Mouse (Mus musculus) forebrain, embryonic 13.5 days (tissue): ENCODE results near the gene Lhx1. TPM values are rescaled to one million over a fixed set of nuclear protein-coding genes. Genes with fewer than 3 reads are reported as not detected.

Experiments
- polyA plus RNA-seq: library from polyadenylated mRNA; unstranded; fragments of >200 nt; fragmentation: Nextera tagmentation; extraction: Ambion mirVana; gene quantifications from 2 replicates; pipeline ENCODE4 v1.2.1, GENCODE M21; 2015

Gene Lhx1
- polyA plus RNA-seq, 1 experiment from 2014 or later, result 7.6 TPM

Other genes with a start within 250 kb of the Lhx1 start
- 51.4 and 53.4 TPM in 2 replicates for gene Aatf, start 12.0 kb downstream of the Lhx1 start, polyA plus RNA-seq